In the genomic region with DNA sequence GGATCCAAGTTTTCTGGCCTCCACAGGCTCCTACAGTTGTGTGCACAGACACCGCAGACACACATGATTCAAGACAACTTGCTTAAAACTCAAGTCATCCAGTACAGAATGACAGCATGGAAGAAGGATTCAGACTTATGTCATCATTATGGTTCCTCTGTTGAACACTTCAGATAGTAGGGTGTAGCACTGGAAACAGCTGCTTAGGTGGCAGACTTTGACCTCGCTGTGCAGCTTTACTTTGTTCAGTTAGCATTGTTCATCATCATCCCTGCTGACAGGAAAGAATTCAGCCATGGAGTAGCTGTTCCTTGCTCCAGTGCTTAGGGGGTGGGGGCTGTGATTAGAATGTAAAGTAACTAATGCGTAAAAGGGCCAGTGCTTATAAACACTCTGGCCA, we compare ENCODE assay signal across 25 mouse cellular contexts. TPM values are rescaled to one million over a fixed set of nuclear protein-coding genes. Genes with fewer than 3 reads are reported as not detected.
"Had no signal": no experiment of that assay in that cellular context is flagged by ENCODE, and none has a peak within 500 bp of the region (broad histone marks: within the 10 kb centered on the region; RNA-seq: fewer than 3 reads in every experiment).

No protein-coding gene starts in this region.

- H3K27me3 ChIP-seq: heart, embryonic 13.5 days; heart, embryonic 15.5 days; hindbrain, embryonic 13.5 days; hindbrain, embryonic 15.5 days; limb, embryonic 13.5 days; limb, embryonic 15.5 days; liver, embryonic 12.5 days had no signal

- H3K9me3 ChIP-seq: heart, embryonic 13.5 days; heart, embryonic 15.5 days; hindbrain, embryonic 13.5 days; hindbrain, embryonic 15.5 days; limb, embryonic 13.5 days; limb, embryonic 15.5 days; liver, embryonic 12.5 days had no signal

- H3K9ac ChIP-seq: heart, embryonic 13.5 days; heart, embryonic 15.5 days; hindbrain, embryonic 13.5 days; hindbrain, embryonic 15.5 days; limb, embryonic 13.5 days; limb, embryonic 15.5 days; liver, embryonic 12.5 days; liver, embryonic 14.5 days had no signal

- ATAC-seq: inflammation-experienced regulatory T-cells, adult 6 months; liver, embryonic 12.5 days had no signal

- H3K27ac ChIP-seq: heart, adult 2 months; heart, embryonic 13.5 days; heart, embryonic 15.5 days; hindbrain, embryonic 13.5 days; hindbrain, embryonic 15.5 days; limb, embryonic 13.5 days; limb, embryonic 15.5 days; liver, embryonic 12.5 days; liver, embryonic 14.5 days had no signal

- DNase-seq: gastrocnemius, postnatal 14 days; gastrocnemius, postnatal 36 days; heart, adult 11 months; heart, adult 2 months; heart, postnatal 14 days; heart, postnatal 36 days; kidney, adult 11 months; kidney, adult 2 months; kidney, adult 9 months; kidney, postnatal 14 days; kidney, postnatal 36 days; layer of hippocampus, adult 9-11 months; layer of hippocampus, postnatal 36 days; left cerebral cortex, postnatal 4 days had no signal

- H3K4me2 ChIP-seq: heart, embryonic 11.5 days; heart, embryonic 13.5 days; heart, embryonic 15.5 days; hindbrain, embryonic 13.5 days; hindbrain, embryonic 15.5 days; limb, embryonic 13.5 days; limb, embryonic 15.5 days; liver, embryonic 12.5 days had no signal

- H3K4me3 ChIP-seq: heart, adult 2 months; heart, embryonic 13.5 days; heart, embryonic 15.5 days; hindbrain, embryonic 13.5 days; hindbrain, embryonic 15.5 days; limb, embryonic 13.5 days; limb, embryonic 15.5 days; liver, embryonic 12.5 days had no signal

- H3K4me1 ChIP-seq: heart, embryonic 13.5 days; heart, embryonic 15.5 days; hindbrain, embryonic 13.5 days; hindbrain, embryonic 15.5 days; limb, embryonic 13.5 days; limb, embryonic 15.5 days; liver, embryonic 12.5 days had no signal

RNA-seq across cellular contexts. Expression of a gene that starts 17.1 kb away (rescaled TPM):
- polyA plus RNA-seq: heart, adult 2 months; large intestine, adult 2 months had no signal
